Mouse (Mus musculus) E14TG2a.4 (cell line): ENCODE measurements at regions not wholly inside any gene's neighbourhood (a gene's known extent, or its start where the extent isn't known, plus 50 kb on each side); places are given as distances from the start of the nearest gene placed in this dataset.

Source experiments
- H3K27me3 ChIP-seq: 2 replicates; pipeline ENCODE4 v1.6.1; 2014; ENCODE audit warnings: low read length, control low read depth; ENCODE audit not compliant: insufficient read depth
- H3K36me3 ChIP-seq: 2 replicates; pipeline ENCODE4 v1.6.1; 2014; ENCODE audit warnings: low read length, control low read depth; ENCODE audit not compliant: insufficient read depth
- H3K4me1 ChIP-seq: replicated peaks from 2 replicates; pipeline ENCODE4 v1.6.1; 2014; ENCODE audit warnings: low read depth, low read length, control low read depth
- H3K4me3 ChIP-seq: replicated peaks from 2 replicates; pipeline ENCODE4 v1.5.1; 2014; ENCODE audit warnings: mild to moderate bottlenecking, low read length
- H3K9me3 ChIP-seq: 2 replicates; pipeline ENCODE4 v1.6.1; 2014; ENCODE audit warnings: low read length, control low read depth
- CTCF ChIP-seq: conservative IDR thresholded peaks from 2 replicates; pipeline ENCODE4 v1.5.1; 2014; ENCODE audit warnings: low read length
- NANOG ChIP-seq: IDR thresholded peaks from 2 replicates; pipeline ENCODE4 v1.6.1; 2014; ENCODE audit warnings: borderline replicate concordance, low read length, mixed read lengths
- POU5F1 ChIP-seq: IDR thresholded peaks from 2 replicates; pipeline ENCODE4 v1.6.1; 2014; ENCODE audit warnings: low read length, borderline replicate concordance

DNA sequence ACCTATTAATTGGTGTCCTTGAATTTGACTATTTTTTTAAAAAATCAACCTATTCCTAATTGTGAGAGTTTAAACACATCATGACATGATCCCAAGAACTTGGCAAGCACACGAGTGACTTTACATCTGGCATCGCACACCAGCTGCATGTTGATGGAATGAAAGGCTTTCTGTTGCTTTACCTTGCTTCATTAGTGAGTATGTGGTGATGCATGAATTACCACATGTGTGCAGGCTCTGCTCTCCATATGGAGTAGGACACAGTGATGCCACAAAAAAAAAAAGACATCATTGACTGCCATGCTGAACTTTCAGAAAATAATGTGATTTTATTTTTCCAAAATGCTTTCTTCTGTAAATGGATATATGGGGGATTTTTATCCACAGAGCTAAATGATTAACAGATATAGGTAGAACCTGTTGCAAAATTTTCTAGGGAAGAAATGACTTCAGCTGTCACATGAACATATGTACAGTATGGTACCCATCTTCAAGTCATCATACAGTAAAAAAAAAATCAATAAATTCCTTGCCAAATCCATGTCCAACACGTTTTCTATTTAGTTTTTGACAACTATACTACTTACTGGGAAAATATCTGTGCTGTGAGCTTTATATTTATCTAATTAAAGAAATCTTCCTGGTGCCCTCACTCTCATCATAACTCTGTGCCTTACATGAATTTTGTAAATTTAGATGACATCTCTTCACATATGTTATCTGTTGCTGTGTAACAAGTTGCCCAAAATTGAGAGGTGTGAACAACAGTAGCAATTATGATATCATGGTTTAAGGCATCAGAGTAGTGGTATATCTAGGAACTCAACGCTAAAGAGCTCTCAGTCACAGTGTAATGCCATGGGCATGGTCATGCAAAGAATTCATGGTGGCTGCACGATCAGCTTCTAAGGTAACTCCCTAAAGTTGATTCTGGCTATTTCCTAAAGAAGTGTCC lies 84.0 kb upstream of the Arrdc3 start:
- H3K9me3 ChIP-seq, result no peaks in the 10 kb centered on the region
- no peaks in the 10 kb centered on the region for H3K36me3 ChIP-seq
- TF ChIP-seq CTCF (no peak), POU5F1 (no peak), NANOG (no peak)
- H3K4me3 ChIP-seq, result no peak overlapping the region
- H3K27me3 ChIP-seq, result no peaks in the 10 kb centered on the region
- H3K4me1 ChIP-seq, result no peaks in the 10 kb centered on the region

DNA sequence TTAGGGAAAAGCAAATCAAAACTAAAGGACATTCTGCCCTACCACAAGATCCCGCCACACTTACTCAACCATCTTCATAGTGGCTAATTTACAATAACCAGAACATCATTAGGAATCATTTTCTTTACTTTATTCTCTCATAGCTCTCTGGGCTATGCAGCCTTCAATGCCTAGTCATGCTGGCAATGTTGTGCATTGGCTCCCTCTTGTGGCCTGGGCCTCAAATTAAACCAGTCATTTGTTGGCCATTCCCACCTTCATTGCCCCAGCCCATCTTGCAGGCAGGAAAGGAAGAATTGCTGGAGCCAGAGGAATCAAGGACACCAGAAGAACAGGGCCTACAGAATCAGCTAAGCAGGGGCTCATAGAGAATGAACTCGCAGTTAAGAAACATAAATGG lies 77.0 kb upstream of the Arrdc3 start:
- Histone ChIP-seq H3K9me3 (no peaks in the 10 kb centered on the region), H3K4me3 (no peak overlapping the region), H3K4me1 (no peaks in the 10 kb centered on the region), H3K36me3 (no peaks in the 10 kb centered on the region), H3K27me3 (no peaks in the 10 kb centered on the region)
- TF ChIP-seq CTCF (peak; percentile 73), POU5F1 (no peak), NANOG (no peak)

DNA sequence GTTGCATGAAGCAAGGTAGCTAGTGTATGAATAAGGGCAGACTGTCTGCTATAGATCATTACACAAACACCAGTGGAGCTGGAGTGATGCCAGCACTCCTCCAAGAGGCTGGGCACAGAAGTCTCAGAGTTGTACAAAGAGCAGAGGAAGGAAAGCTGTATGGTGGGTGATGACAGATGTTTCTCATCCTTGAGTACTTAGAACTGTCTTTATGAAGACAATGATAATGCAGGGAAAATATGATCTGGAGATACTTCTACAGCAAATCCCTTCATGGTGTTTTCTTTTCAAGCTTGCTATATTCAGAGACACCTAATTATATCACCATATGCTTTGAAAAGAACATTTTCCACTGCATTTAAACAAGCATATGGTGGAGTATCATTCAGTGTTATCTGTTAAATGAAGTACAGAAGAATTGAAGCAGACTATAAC lies 56.1 kb upstream of the Arrdc3 start:
- H3K4me1 ChIP-seq, result no peaks in the 10 kb centered on the region
- H3K36me3 ChIP-seq, result no peaks in the 10 kb centered on the region
- H3K4me3 ChIP-seq, result no peak overlapping the region
- no peak for TF ChIP-seq CTCF
- no peak for TF ChIP-seq NANOG
- TF ChIP-seq POU5F1, result no peak
- H3K9me3 ChIP-seq, result no peaks in the 10 kb centered on the region
- H3K27me3 ChIP-seq, result no peaks in the 10 kb centered on the region
